Mouse (Mus musculus) MEL (cell line): Measurements from ENCODE around the gene Dusp8. TPM values are rescaled to one million over a fixed set of nuclear protein-coding genes. Genes with fewer than 3 reads are reported as not detected.

Source experiments
- DNase-seq: peaks from one replicate; pipeline ENCODE4 v3.0.0; 2011; ENCODE audit warnings: low read depth, low spot score
- H3K27ac ChIP-seq: 2 replicates; pipeline ENCODE4 v1.5.1; 2012; ENCODE audit warnings: low read depth, mild to moderate bottlenecking, control low read depth, low read length, moderate library complexity; ENCODE audit not compliant: control insufficient read depth
- H3K27me3 ChIP-seq, 2 experiments: fragments of 150-350 bp in 1 of 2; sonication (generic) in 1 of 2; 2 replicates each; pipeline ENCODE4 v1.6.1; 2012; ENCODE audit warnings: low read length in 2 of 2, mild to moderate bottlenecking in 2 of 2, improper control_type of control experiment in 1 of 2, moderate library complexity in 1 of 2; ENCODE audit not compliant: insufficient read depth in 2 of 2, control insufficient read depth in 1 of 2
- H3K36me3 ChIP-seq, 2 experiments: 2 replicates each; pipeline ENCODE4 v1.6.1; 2012 to 2014; ENCODE audit warnings: low read length in 2 of 2, improper control_type of control experiment in 1 of 2, inconsistent platforms in 1 of 2, mild to moderate bottlenecking in 1 of 2; ENCODE audit not compliant: insufficient read depth in 2 of 2, control insufficient read depth in 1 of 2
- H3K4me1 ChIP-seq, 2 experiments: fragments of 150-350 bp in 1 of 2; sonication (generic) in 1 of 2; 2 replicates each; pipeline ENCODE4 v1.6.1; 2012; ENCODE audit warnings: low read length in 2 of 2, improper control_type of control experiment in 1 of 2, mild to moderate bottlenecking in 1 of 2; ENCODE audit not compliant: insufficient read depth in 2 of 2, control insufficient read depth in 1 of 2
- H3K4me3 ChIP-seq, 2 experiments: fragments of 150-350 bp in 1 of 2; sonication (generic) in 1 of 2; 2 replicates each; pipeline ENCODE4 v1.5.1; 2012; ENCODE audit warnings: low read depth in 2 of 2, low read length in 2 of 2, mild to moderate bottlenecking in 2 of 2, moderate library complexity in 2 of 2, control low read depth in 1 of 2, improper control_type of control experiment in 1 of 2; ENCODE audit not compliant: control insufficient read depth in 1 of 2, insufficient read depth in 1 of 2
- H3K79me2 ChIP-seq: 2 replicates; pipeline ENCODE4 v1.6.1; 2012; ENCODE audit warnings: mild to moderate bottlenecking, low read length, moderate library complexity; ENCODE audit not compliant: control insufficient read depth, poor library complexity, insufficient read depth
- H3K9ac ChIP-seq: 2 replicates; pipeline ENCODE4 v1.6.1; 2012; ENCODE audit warnings: low read depth, mild to moderate bottlenecking, control low read depth, low read length, moderate library complexity; ENCODE audit not compliant: control insufficient read depth, poor library complexity, severe bottlenecking
- H3K9me3 ChIP-seq: fragments of 150-350 bp; sonication (generic); replicated peaks from 2 replicates; pipeline ENCODE4 v1.6.1; 2012; ENCODE audit warnings: mild to moderate bottlenecking, low read length, improper control_type of control experiment, moderate library complexity; ENCODE audit not compliant: insufficient read depth
- BHLHE40 ChIP-seq: IDR thresholded peaks from 2 replicates; pipeline ENCODE4 v1.6.1; 2012; ENCODE audit warnings: low read depth, mild to moderate bottlenecking, inconsistent platforms, low read length, improper control_type of control experiment, borderline replicate concordance
- E2F4 ChIP-seq: IDR thresholded peaks from 2 replicates; pipeline ENCODE4 v1.6.1; 2011; ENCODE audit warnings: low read depth, low read length, improper control_type of control experiment, borderline replicate concordance
- ELF1 ChIP-seq: IDR thresholded peaks from 2 replicates; pipeline ENCODE4 v1.6.1; 2014; ENCODE audit warnings: low read depth, mild to moderate bottlenecking, inconsistent platforms, low read length, improper control_type of control experiment, moderate library complexity
- ETS1 ChIP-seq: IDR thresholded peaks from 2 replicates; pipeline ENCODE4 v1.6.1; 2012; ENCODE audit warnings: low read depth, mild to moderate bottlenecking, inconsistent platforms, low read length, improper control_type of control experiment, moderate library complexity
- GATA1 ChIP-seq: IDR thresholded peaks from 2 replicates; pipeline ENCODE4 v1.6.1; 2011; ENCODE audit warnings: low read depth, low read length, improper control_type of control experiment
- HCFC1 ChIP-seq: IDR thresholded peaks from 2 replicates; pipeline ENCODE4 v1.6.1; 2012; ENCODE audit warnings: low read depth, mild to moderate bottlenecking, inconsistent platforms, low read length, improper control_type of control experiment, moderate library complexity
- MAFK ChIP-seq: IDR thresholded peaks from 2 replicates; pipeline ENCODE4 v1.6.1; 2011; ENCODE audit warnings: low read depth, mild to moderate bottlenecking, low read length, improper control_type of control experiment, borderline replicate concordance
- MAX ChIP-seq: IDR thresholded peaks from 2 replicates; pipeline ENCODE4 v1.6.1; 2011; ENCODE audit warnings: low read length, improper control_type of control experiment
- MEF2A ChIP-seq: IDR thresholded peaks from 2 replicates; pipeline ENCODE4 v1.6.1; 2014; ENCODE audit warnings: low read depth, mild to moderate bottlenecking, inconsistent platforms, low read length, improper control_type of control experiment; ENCODE audit not compliant: poor library complexity, insufficient replicate concordance, severe bottlenecking; ENCODE audit errors: extremely low read depth
- MXI1 ChIP-seq: IDR thresholded peaks from 2 replicates; pipeline ENCODE4 v1.6.1; 2011; ENCODE audit warnings: mild to moderate bottlenecking, low read depth, low read length, improper control_type of control experiment
- MYB ChIP-seq: IDR thresholded peaks from 2 replicates; pipeline ENCODE4 v1.6.1; 2011; ENCODE audit warnings: mild to moderate bottlenecking, low read depth, low read length, improper control_type of control experiment
- POLR2AphosphoS5 ChIP-seq: IDR thresholded peaks from 2 replicates; pipeline ENCODE4 v1.6.1; 2012; ENCODE audit warnings: low read depth, borderline replicate concordance, mild to moderate bottlenecking, inconsistent platforms, low read length, moderate library complexity, mixed read lengths
- RCOR1 ChIP-seq: IDR thresholded peaks from 2 replicates; pipeline ENCODE4 v1.6.1; 2012; ENCODE audit warnings: low read depth, mild to moderate bottlenecking, inconsistent platforms, low read length, improper control_type of control experiment
- TAL1 ChIP-seq: IDR thresholded peaks from 2 replicates; pipeline ENCODE4 v1.6.1; 2012; ENCODE audit warnings: mild to moderate bottlenecking, inconsistent platforms, low read length, moderate library complexity, mixed read lengths
- TCF12 ChIP-seq: IDR thresholded peaks from 2 replicates; pipeline ENCODE4 v1.6.1; 2014; ENCODE audit warnings: low read depth, mild to moderate bottlenecking, inconsistent platforms, low read length, improper control_type of control experiment, moderate library complexity
- USF2 ChIP-seq, 2 experiments: IDR thresholded peaks; 2 replicates each; pipeline ENCODE4 v1.6.1; 2011 to 2012; ENCODE audit warnings: improper control_type of control experiment in 2 of 2, low read length in 2 of 2, borderline replicate concordance in 1 of 2, inconsistent platforms in 1 of 2, low read depth in 1 of 2, mild to moderate bottlenecking in 1 of 2; ENCODE audit not compliant: insufficient read depth in 1 of 2
- ZC3H11A ChIP-seq: IDR thresholded peaks from 2 replicates; pipeline ENCODE4 v1.6.1; 2012; ENCODE audit warnings: low read depth, mild to moderate bottlenecking, inconsistent platforms, low read length, improper control_type of control experiment
- ZMIZ1 ChIP-seq: IDR thresholded peaks from 2 replicates; pipeline ENCODE4 v1.6.1; 2012; ENCODE audit warnings: low read depth, mild to moderate bottlenecking, inconsistent platforms, low read length, improper control_type of control experiment, moderate library complexity
- polyA plus RNA-seq, 2 experiments: library from polyadenylated mRNA; stranded (reverse) in 1 of 2; unstranded in 1 of 2; fragments of >175 nt in 1 of 2; fragments of >200 nt in 1 of 2; gene quantifications; 2 replicates each; pipeline versions ENCODE4 v1.2.1 to v1.2.4; 2012; ENCODE audit warnings: low replicate concordance in 2 of 2, low read depth in 1 of 2; ENCODE audit not compliant: insufficient read length in 2 of 2, insufficient read depth in 1 of 2, missing spikeins in 1 of 2
- total RNA-seq: library from RNA; depleted of rRNA; stranded (reverse); fragments of 300-350 nt; gene quantifications from 2 replicates; pipeline ENCODE4 v1.2.3, GENCODE M21; 2012

Dusp8 gene
- total and polyA plus RNA-seq, 3 experiments = 0.23 to 0.31 TPM; not detected in 1

DNA sequence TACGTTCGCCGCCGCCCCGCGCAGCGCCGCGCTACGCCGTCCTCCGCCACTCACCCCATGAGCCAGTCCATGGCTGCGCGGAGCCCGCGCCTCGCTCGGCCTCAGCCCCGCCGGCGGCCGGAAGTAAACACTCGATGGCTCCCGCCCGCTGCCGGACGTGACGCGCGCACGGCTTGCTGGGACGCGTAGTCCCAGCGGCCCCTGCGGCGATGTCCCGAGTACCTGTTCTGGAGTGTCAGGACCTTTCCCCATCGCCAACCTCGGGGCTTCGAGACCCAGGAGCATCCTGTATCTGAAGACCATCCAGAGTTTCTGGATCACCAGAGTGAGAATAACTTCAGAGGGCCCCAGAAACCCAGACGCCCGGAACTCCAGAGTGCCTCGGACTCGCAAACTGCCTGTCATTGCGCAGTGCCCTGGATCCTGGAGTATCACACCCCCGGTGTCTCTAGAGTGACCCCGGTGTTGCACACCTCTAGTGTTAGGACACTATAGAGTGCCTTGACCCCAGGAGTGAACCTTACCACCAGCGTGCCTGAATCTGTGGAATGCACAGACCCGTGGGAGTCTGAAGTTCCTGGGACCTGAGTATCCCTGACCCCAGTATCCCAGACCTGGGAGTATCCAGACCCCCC lies 34.6 kb downstream of the Dusp8 start, which contains the start of gene Mob2 (continued):
- TF ChIP-seq E2F4 = no peak
- TF ChIP-seq MAFK = no peak
- no peak for TF ChIP-seq MEF2A
- peak; percentile 55; the same call in 1 of the 2 replicates for TF ChIP-seq TCF12
- no peak for TF ChIP-seq MYB
- no peak for TF ChIP-seq GATA1
- TF ChIP-seq ELF1 = peak; percentile 74
- TF ChIP-seq HCFC1 = peak; percentile 92
- TF ChIP-seq TAL1 = no peak
- TF ChIP-seq MXI1 = peak; percentile 52; the same call in 1 of the 2 replicates

GRCm38 (mm10) chr7:142060185-142060930 lies 35.3 kb downstream of the Dusp8 start:
- no peak for TF ChIP-seq MAX
- no peak for TF ChIP-seq ZC3H11A
- TF ChIP-seq TCF12 = no peak
- TF ChIP-seq BHLHE40 = no peak
- no peak for TF ChIP-seq ZMIZ1
- peak; percentile 11; the same call in 1 of the 2 replicates for TF ChIP-seq GATA1
- no peak for TF ChIP-seq POLR2AphosphoS5
- TF ChIP-seq ETS1 = no peak
- TF ChIP-seq RCOR1 = no peak
- no peak for TF ChIP-seq MAFK
- no peak for TF ChIP-seq USF2 (IDR thresholded peaks at IDR 0.05; ENCODE audit: borderline replicate concordance in 1 of 2, insufficient read depth in 1 of 2, low read depth in 1 of 2, low read length in 2 of 2)
- TF ChIP-seq MXI1 = peak; percentile 27; the same call in 1 of the 2 replicates
- TF ChIP-seq, all 39 proteins: peak for 2
- Histone ChIP-seq H3K4me3 (peak overlapping the region; percentile 84 to 96), H3K27ac (no peak overlapping the region), H3K4me1 (peaks cover 4 to 16% of the 10 kb centered on the region in 2 experiments; a peak in 3 of 4 replicates), H3K9ac (peak overlapping the region; percentile 82), H3K27me3 (peaks cover 2 to 6% of the 10 kb centered on the region in 2 experiments), H3K9me3 (no peaks in the 10 kb centered on the region), H3K79me2 (peaks cover 42% of the 10 kb centered on the region), H3K36me3 (peaks cover 0 to 13% of the 10 kb centered on the region in 2 experiments; a peak in 3 of 4 replicates)
- peak; percentile 46 for DNase-seq
